Mouse (Mus musculus) CH12.LX (cell line): Measurements from ENCODE around the gene Gm28729. TPM values are rescaled to one million over a fixed set of nuclear protein-coding genes. Genes with fewer than 3 reads are reported as not detected.
"Not testable (repeated sequence)": the region's sequence is repeated elsewhere in the genome, so short reads cannot be mapped to it uniquely, and the experiment has no call there.

Experiments
- DNase-seq: peaks from one replicate; pipeline ENCODE4 v3.0.0-alpha.2; 2013; ENCODE audit errors: extremely low read depth
- H3K27ac ChIP-seq: 2 replicates; pipeline ENCODE4 v1.5.1; 2012; ENCODE audit warnings: low read depth, mild to moderate bottlenecking, control low read depth, moderate library complexity; ENCODE audit not compliant: insufficient read depth
- H3K27me3 ChIP-seq: replicated peaks from 2 replicates; pipeline ENCODE3; 2012; ENCODE audit warnings: inconsistent platforms
- H3K36me3 ChIP-seq, 2 experiments: replicated peaks in 1 of 2; 2 replicates each; pipeline versions ENCODE3 to v1.6.1; 2012; ENCODE audit warnings: inconsistent platforms in 1 of 2, low read length in 1 of 2, mild to moderate bottlenecking in 1 of 2, mixed read lengths in 1 of 2, moderate library complexity in 1 of 2; ENCODE audit not compliant: control insufficient read depth in 1 of 2, insufficient read depth in 1 of 2
- H3K4me1 ChIP-seq, 2 experiments: 2 replicates each; pipeline ENCODE4 v1.6.1; 2012; ENCODE audit warnings: inconsistent platforms in 1 of 2, moderate library complexity in 1 of 2; ENCODE audit not compliant: insufficient read depth in 2 of 2, control insufficient read depth in 1 of 2
- H3K4me2 ChIP-seq: 2 replicates; pipeline ENCODE4 v1.6.1; 2012; ENCODE audit warnings: low read depth, mild to moderate bottlenecking, control low read depth; ENCODE audit not compliant: poor library complexity, insufficient read depth, severe bottlenecking
- H3K4me3 ChIP-seq, 3 experiments: fragments of 150-350 bp in 1 of 3; sonication (generic) in 1 of 3; replicated peaks in 1 of 3; 2 replicates each; pipeline versions ENCODE3 to v1.5.1; 2011 to 2012; ENCODE audit warnings: low read depth in 2 of 3, low read length in 2 of 3, mild to moderate bottlenecking in 2 of 3, moderate library complexity in 2 of 3, control low read depth in 1 of 3, improper control_type of control experiment in 1 of 3, inconsistent platforms in 1 of 3, mixed read lengths in 1 of 3; ENCODE audit not compliant: poor library complexity in 1 of 3
- H3K79me2 ChIP-seq: replicated peaks from 2 replicates; pipeline ENCODE4 v1.6.1; 2012; ENCODE audit warnings: mild to moderate bottlenecking, moderate library complexity; ENCODE audit not compliant: control insufficient read depth, poor library complexity, insufficient read depth, severe bottlenecking; ENCODE audit errors: extremely low read depth
- H3K9ac ChIP-seq: 2 replicates; pipeline ENCODE4 v1.6.1; 2012; ENCODE audit warnings: low read depth, mild to moderate bottlenecking, control low read depth, moderate library complexity; ENCODE audit not compliant: insufficient read depth
- H3K9me3 ChIP-seq: replicated peaks from 2 replicates; pipeline ENCODE3; 2012; ENCODE audit warnings: low read length, inconsistent platforms, mixed read lengths
- BHLHE40 ChIP-seq: IDR thresholded peaks from 2 replicates; pipeline ENCODE4 v1.6.1; 2011; ENCODE audit warnings: mild to moderate bottlenecking, low read depth, low read length, improper control_type of control experiment
- ELF1 ChIP-seq: IDR thresholded peaks from 2 replicates; pipeline ENCODE4 v1.6.1; 2014; ENCODE audit warnings: low read depth, mild to moderate bottlenecking, inconsistent platforms, low read length, improper control_type of control experiment
- GABPA ChIP-seq: IDR thresholded peaks from 2 replicates; pipeline ENCODE4 v1.6.1; 2012; ENCODE audit warnings: low read depth, low read length, improper control_type of control experiment, inconsistent platforms; ENCODE audit not compliant: insufficient replicate concordance
- HCFC1 ChIP-seq: IDR thresholded peaks from 2 replicates; pipeline ENCODE4 v1.6.1; 2012; ENCODE audit warnings: low read depth, mild to moderate bottlenecking, inconsistent platforms, low read length, improper control_type of control experiment
- IRF4 ChIP-seq: IDR thresholded peaks from 2 replicates; pipeline ENCODE4 v1.6.1; 2014; ENCODE audit warnings: low read depth, mild to moderate bottlenecking, inconsistent platforms, low read length, improper control_type of control experiment
- JUN ChIP-seq: IDR thresholded peaks from 2 replicates; pipeline ENCODE4 v1.6.1; 2011; ENCODE audit warnings: low read depth, mild to moderate bottlenecking, low read length, improper control_type of control experiment, moderate library complexity; ENCODE audit not compliant: insufficient read depth
- JUND ChIP-seq: conservative IDR thresholded peaks from 2 replicates; pipeline ENCODE4 v1.6.1; 2011; ENCODE audit warnings: low read depth, low read length, improper control_type of control experiment
- KAT2A ChIP-seq: IDR thresholded peaks from 2 replicates; pipeline ENCODE4 v1.6.1; 2012; ENCODE audit warnings: low read length, improper control_type of control experiment, inconsistent platforms; ENCODE audit not compliant: insufficient replicate concordance
- MYC ChIP-seq: IDR thresholded peaks from 2 replicates; pipeline ENCODE4 v1.6.1; 2011; ENCODE audit warnings: low read depth, mild to moderate bottlenecking, improper control_type of control experiment, low read length
- NRF1 ChIP-seq: IDR thresholded peaks from 2 replicates; pipeline ENCODE4 v1.6.1; 2014; ENCODE audit warnings: low read depth, mild to moderate bottlenecking, inconsistent platforms, low read length, improper control_type of control experiment, moderate library complexity
- PAX5 ChIP-seq: IDR thresholded peaks from 2 replicates; pipeline ENCODE4 v1.6.1; 2012; ENCODE audit warnings: low read length, inconsistent platforms, mixed read lengths
- POLR2A ChIP-seq: IDR thresholded peaks from 2 replicates; pipeline ENCODE4 v1.6.1; 2011; ENCODE audit warnings: low read depth, mild to moderate bottlenecking, improper control_type of control experiment, low read length
- RAD21 ChIP-seq: IDR thresholded peaks from 2 replicates; pipeline ENCODE4 v1.6.1; 2011; ENCODE audit warnings: low read depth, mild to moderate bottlenecking, low read length, improper control_type of control experiment, moderate library complexity
- RCOR1 ChIP-seq: conservative IDR thresholded peaks from 2 replicates; pipeline ENCODE4 v1.6.1; 2012; ENCODE audit warnings: low read depth, mild to moderate bottlenecking, inconsistent platforms, low read length, improper control_type of control experiment
- SMC3 ChIP-seq: IDR thresholded peaks from 2 replicates; pipeline ENCODE4 v1.6.1; 2011; ENCODE audit warnings: low read depth, low read length, improper control_type of control experiment
- TCF12 ChIP-seq: IDR thresholded peaks from 2 replicates; pipeline ENCODE4 v1.6.1; 2014; ENCODE audit warnings: low read depth, mild to moderate bottlenecking, inconsistent platforms, low read length, improper control_type of control experiment
- UBTF ChIP-seq: IDR thresholded peaks from 2 replicates; pipeline ENCODE4 v1.6.1; 2012; ENCODE audit warnings: low read depth, mild to moderate bottlenecking, inconsistent platforms, low read length, improper control_type of control experiment, moderate library complexity
- USF2 ChIP-seq: conservative IDR thresholded peaks from 2 replicates; pipeline ENCODE4 v1.6.1; 2011; ENCODE audit warnings: low read depth, low read length, improper control_type of control experiment
- ZC3H11A ChIP-seq: IDR thresholded peaks from 2 replicates; pipeline ENCODE4 v1.6.1; 2012; ENCODE audit warnings: low read depth, mild to moderate bottlenecking, inconsistent platforms, low read length, improper control_type of control experiment
- ZMIZ1 ChIP-seq: IDR thresholded peaks from 2 replicates; pipeline ENCODE4 v1.6.1; 2012; ENCODE audit warnings: low read depth, mild to moderate bottlenecking, inconsistent platforms, low read length, improper control_type of control experiment
- dilution Hi-C: fragments of 300-500 bp; cut with MboI; formaldehyde crosslinking; loops from 2 replicates; pipeline ENCODE4 v1.14.3; 2020; ENCODE audit warnings: low sequenced_read_pairs; ENCODE audit not compliant: extremely low pct_unique_long_range_greater_than_20kb, extremely low pct_ligation_motif_present
- in situ Hi-C: fragments of 300-500 bp; cut with MboI; formaldehyde crosslinking; loops from 3 replicates; pipeline ENCODE4 v1.14.3; 2019; ENCODE audit warnings: low sequenced_read_pairs, low pct_ligation_motif_present, low pct_unique_long_range_greater_than_20kb, mixed read lengths
- polyA plus RNA-seq: library from polyadenylated mRNA; unstranded; fragments of >175 nt; gene quantifications from 2 replicates; pipeline ENCODE4 v1.2.1, GENCODE M21; 2012; ENCODE audit warnings: low read depth; ENCODE audit not compliant: insufficient read length
- total RNA-seq, 2 experiments: library from RNA; depleted of rRNA; stranded (reverse); fragments of 300-350 nt in 1 of 2; fragments of >200 nt in 1 of 2; gene quantifications; 2 replicates each; pipeline ENCODE4 v1.2.3; 2012 to 2014

The Gm28729 gene
- total and polyA plus RNA-seq, 3 experiments: not detected

DNA sequence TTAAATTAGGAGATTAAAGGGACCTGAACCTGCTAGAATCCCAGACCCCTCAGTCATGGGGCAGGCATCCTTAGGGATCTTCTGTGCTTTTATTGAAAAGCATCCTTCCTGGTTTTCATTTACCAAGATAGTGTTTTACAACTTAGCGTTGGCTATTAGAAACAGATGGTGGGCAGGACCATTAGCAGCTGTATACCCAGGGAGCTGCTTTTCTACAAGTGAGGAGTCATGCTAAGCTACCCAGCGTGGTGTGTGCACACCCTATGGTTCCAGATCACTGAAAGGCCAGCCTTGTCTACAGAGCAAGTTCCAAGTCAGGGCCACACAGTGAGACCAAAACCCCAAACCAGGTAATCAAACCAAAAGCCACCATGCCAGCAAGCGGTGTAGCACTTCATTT is 52.7 kb downstream of the Gm28729 start:
- peaks cover 36% of the 10 kb centered on the region for H3K79me2 ChIP-seq
- no peak overlapping the region for H3K4me2 ChIP-seq
- H3K9ac ChIP-seq: no peak overlapping the region
- dilution Hi-C loops: no loop called here
- H3K27me3 ChIP-seq: no peaks in the 10 kb centered on the region
- H3K9me3 ChIP-seq: no peaks in the 10 kb centered on the region
- H3K27ac ChIP-seq: no peak overlapping the region
- TF ChIP-seq USF2: no peak
- no peak for TF ChIP-seq SMC3
- no peak for TF ChIP-seq NRF1
- no peak for TF ChIP-seq ZMIZ1
- TF ChIP-seq JUND: no peak
- no peak for TF ChIP-seq RCOR1
- no peak for TF ChIP-seq HCFC1
- no peak for TF ChIP-seq PAX5
- TF ChIP-seq ZC3H11A: no peak
- H3K4me3 ChIP-seq: no peak overlapping the region
- peaks cover 21 to 62% of the 10 kb centered on the region in 2 experiments for H3K36me3 ChIP-seq
- H3K4me1 ChIP-seq: peaks cover 0 to 18% of the 10 kb centered on the region in 2 experiments; a peak in 2 of 4 replicates
- DNase-seq: no peak
- in situ Hi-C loops: no loop called here

GRCm38 (mm10) chr9:96471681-96472080 is 53.4 kb downstream of the Gm28729 start:
- H3K9me3 ChIP-seq, DNase-seq, in situ Hi-C loops, H3K4me2 ChIP-seq, H3K9ac ChIP-seq, H3K27ac ChIP-seq, H3K27me3 ChIP-seq, H3K4me3 ChIP-seq, dilution Hi-C loops: not testable (repeated sequence)
- peaks cover 0 to 11% of the 10 kb centered on the region in 2 experiments; a peak in 1 of 4 replicates for H3K4me1 ChIP-seq
- peaks cover 30% of the 10 kb centered on the region for H3K79me2 ChIP-seq
- H3K36me3 ChIP-seq: peaks cover 26 to 68% of the 10 kb centered on the region in 2 experiments

- no peaks in the 10 kb centered on the region for H3K9me3 ChIP-seq
- peaks cover 0 to 4% of the 10 kb centered on the region in 2 experiments; a peak in 1 of 4 replicates for H3K4me1 ChIP-seq
- no peak overlapping the region for H3K4me3 ChIP-seq
- no peak overlapping the region for H3K9ac ChIP-seq
- dilution Hi-C loops (no loop called here), in situ Hi-C loops (no loop called here)
- peaks cover 26 to 68% of the 10 kb centered on the region in 2 experiments for H3K36me3 ChIP-seq
- H3K27me3 ChIP-seq: no peaks in the 10 kb centered on the region
- TF ChIP-seq BHLHE40 (no peak), KAT2A (no peak), USF2 (no peak), JUN (no peak), MYC (no peak), POLR2A (no peak), RAD21 (no peak), ELF1 (no peak), ZC3H11A (no peak), UBTF (no peak), TCF12 (no peak), ZMIZ1 (no peak), JUND (no peak), GABPA (no peak), IRF4 (no peak)
- no peak overlapping the region for H3K27ac ChIP-seq
- H3K4me2 ChIP-seq: no peak overlapping the region
- peaks cover 19% of the 10 kb centered on the region for H3K79me2 ChIP-seq
- no peak for DNase-seq
Observed at GRCm38 (mm10) chr9:96470266-96470974, 54.6 kb downstream of the Gm28729 start.
